Mouse (Mus musculus) induced T-regulatory cell, adult 2 months (primary cell): Measurements from ENCODE around the gene Slc39a11.

Experiments
- DNase-seq: peaks from one replicate; pipeline ENCODE4 v3.0.0-alpha.2; 2012; ENCODE audit warnings: low read depth

The Slc39a11 gene

GRCm38 (mm10) chr11:113667704-113668103 lies 17.8 kb upstream of the Slc39a11 start:
- no peak for DNase-seq

GRCm38 (mm10) chr11:113667122-113667521 lies 17.2 kb upstream of the Slc39a11 start:
- no peak for DNase-seq

GRCm38 (mm10) chr11:113666648-113667047 lies 16.8 kb upstream of the Slc39a11 start:
- peak; percentile 52 for DNase-seq

- DNase-seq = no peak
Observed at GRCm38 (mm10) chr11:113666205-113666604, 16.3 kb upstream of the Slc39a11 start.

GRCm38 (mm10) chr11:113664279-113664678 lies 14.4 kb upstream of the Slc39a11 start:
- DNase-seq = no peak

- DNase-seq = no peak
Observed at GRCm38 (mm10) chr11:113661835-113662351, 12.0 kb upstream of the Slc39a11 start.

- no peak for DNase-seq
Observed at GRCm38 (mm10) chr11:113660940-113661339, 11.1 kb upstream of the Slc39a11 start.

- DNase-seq = peak; percentile 26
Observed at GRCm38 (mm10) chr11:113660213-113660612, 10.3 kb upstream of the Slc39a11 start.

GRCm38 (mm10) chr11:113658763-113659162 lies 8.9 kb upstream of the Slc39a11 start:
- peak; percentile 14 for DNase-seq

GRCm38 (mm10) chr11:113658319-113658718 lies 8.4 kb upstream of the Slc39a11 start:
- DNase-seq = no peak

GRCm38 (mm10) chr11:113657221-113657620 lies 7.3 kb upstream of the Slc39a11 start:
- DNase-seq = no peak

- DNase-seq = no peak
Observed at GRCm38 (mm10) chr11:113656511-113656932, 6.6 kb upstream of the Slc39a11 start.

GRCm38 (mm10) chr11:113654561-113655270 lies 4.8 kb upstream of the Slc39a11 start:
- no peak for DNase-seq

- DNase-seq = no peak
Observed at GRCm38 (mm10) chr11:113654105-113654504, 4.2 kb upstream of the Slc39a11 start.

- no peak for DNase-seq
Observed at GRCm38 (mm10) chr11:113652516-113652915, 2.6 kb upstream of the Slc39a11 start.

GRCm38 (mm10) chr11:113651907-113652273 lies 2.0 kb upstream of the Slc39a11 start:
- DNase-seq = peak; percentile 42

- peak; percentile 27 for DNase-seq
Observed at GRCm38 (mm10) chr11:113651206-113651906, 1.5 kb upstream of the Slc39a11 start.

- DNase-seq = no peak
Observed at GRCm38 (mm10) chr11:113648690-113649352, 1.1 kb downstream of the Slc39a11 start, which contains the start of gene Cog1. Cog1 (plus strand) TSS chr11:113649169.

GRCm38 (mm10) chr11:113648152-113648551 lies 1.7 kb downstream of the Slc39a11 start:
- peak; percentile 92 for DNase-seq

GRCm38 (mm10) chr11:113645181-113645580 lies 4.7 kb downstream of the Slc39a11 start:
- DNase-seq = no peak

- no peak for DNase-seq
Observed at GRCm38 (mm10) chr11:113638680-113639079, 11.2 kb downstream of the Slc39a11 start.

- DNase-seq = no peak
Observed at GRCm38 (mm10) chr11:113634699-113635121, 15.2 kb downstream of the Slc39a11 start.

GRCm38 (mm10) chr11:113633398-113633797 lies 16.5 kb downstream of the Slc39a11 start:
- DNase-seq = no peak
